In genomic region chr12:24097108-24097520, GRCm38 (mm10) we compare ENCODE assay signal across 8 mouse cellular contexts. TPM values are rescaled to one million over a fixed set of nuclear protein-coding genes. Genes with fewer than 3 reads are reported as not detected.
DNase-seq lines count a peak whose midpoint lies in the region; ATAC-seq and TF ChIP-seq lines count a peak whose summit lies in the region.
"Not testable (repeated sequence)": the region's sequence is repeated elsewhere in the genome, so short reads cannot be mapped to it uniquely, and the experiment has no call there.

9030624G23Rik (minus strand) TSS chr12:24097246.

- TF ChIP-seq CTCF in brain, embryonic 14.5 days (IDR thresholded peaks at IDR 0.05; ENCODE audit: borderline replicate concordance, extremely low read depth, insufficient read depth, insufficient read length); kidney, postnatal 0 days (IDR thresholded peaks at IDR 0.05; ENCODE audit: low read depth): not testable (repeated sequence)

- H3K27ac ChIP-seq in kidney, postnatal 0 days = not testable (repeated sequence)

- not testable (repeated sequence) for H3K4me1 ChIP-seq in kidney, postnatal 0 days (replicated peaks; ENCODE audit: insufficient read depth, low read length)

- TF ChIP-seq POLR2A in brain, embryonic 14.5 days (IDR thresholded peaks at IDR 0.05; ENCODE audit: borderline replicate concordance, extremely low read depth, insufficient read depth, insufficient read length, poor library complexity, severe bottlenecking) = not testable (repeated sequence)

- not testable (repeated sequence) for ATAC-seq in kidney, postnatal 0 days (replicated peaks; ENCODE audit: low FRiP score, low read depth)

- 3% methylated on average over 30 of the region's 39 CpGs for WGBS in kidney, postnatal 0 days

- peak; percentile 61 for DNase-seq in brain, embryonic 14.5 days (ENCODE audit: low read depth)
- DNase-seq in frontal cortex, postnatal 10 days (ENCODE audit: low spot score in 2 of 2) = peak; percentile 14 to 33
- peak; percentile 69 to 75 for DNase-seq in heart, postnatal 10 days
- peak; percentile 34 for DNase-seq in kidney, postnatal 0 days (ENCODE audit: low spot score)
- peak; percentile 16 for DNase-seq in left cerebral cortex, postnatal 4 days
- DNase-seq in lung, postnatal 4 days = peak; percentile 69 to 86
- peak; percentile 48 for DNase-seq in right cerebral cortex, postnatal 14 days
- DNase-seq in urinary bladder, postnatal 25 days (ENCODE audit: low spot score) = peak; percentile 36

- H3K4me2 ChIP-seq in kidney, postnatal 0 days (ENCODE audit: low read length) = peak within 1 kb of the TSS; percentile 44

- H3K4me3 ChIP-seq in kidney, postnatal 0 days (replicated peaks; ENCODE audit: low read depth, low read length) = peak within 1 kb of the TSS; percentile 37

- H3K36me3 ChIP-seq in kidney, postnatal 0 days (ENCODE audit: insufficient read depth, low read length) = not testable (repeated sequence)

- not testable (repeated sequence) for H3K9ac ChIP-seq in kidney, postnatal 0 days (ENCODE audit: low read depth, low read length)

- H3K27me3 ChIP-seq in kidney, postnatal 0 days (ENCODE audit: insufficient read depth, low read length) = not testable (repeated sequence)

- intact Hi-C loops in heart, postnatal 10 days (cut with DNase I); left cerebral cortex, postnatal 4 days (cut with DNase I): not testable (repeated sequence)

- H3K9me3 ChIP-seq in kidney, postnatal 0 days (replicated peaks; ENCODE audit: low read length) = not testable (repeated sequence)

RNA-seq across cellular contexts. Expression of gene 9030624G23Rik, which starts in this region (rescaled TPM):
- 1.3 and 2.5 TPM in 2 replicates for polyA plus RNA-seq in brain, embryonic 14.5 days (2012; rRNA removed)
- 1 to 10 TPM; 1.7 to 2.0 TPM for total RNA-seq in heart, postnatal 10 days (2021)
- 1.9 and 2.0 TPM in 2 replicates for polyA plus RNA-seq in kidney, postnatal 0 days (2015; fragmentation: Nextera tagmentation; extraction: Ambion mirVana)
- total RNA-seq in left cerebral cortex, postnatal 4 days (2021) = 1 to 10 TPM; 4.4 to 6.0 TPM

Comparison
In these comparisons a context has a peak if more than half of its experiments do, and no peak if none do; other contexts are left out.
1. DNase-seq: peak in every context shown above with its lines; median percentile 78 in lung, postnatal 4 days; 72 in heart, postnatal 10 days; 61 in brain, embryonic 14.5 days; 48 in right cerebral cortex, postnatal 14 days; 36 in urinary bladder, postnatal 25 days; 34 in kidney, postnatal 0 days; 24 in frontal cortex, postnatal 10 days; 16 in left cerebral cortex, postnatal 4 days.